Mouse (Mus musculus): ENCODE results near the gene Cox14.
A peak's percentile ranks its signal among the peaks of the same experiment; 100 is the strongest.
"Not testable (repeated sequence)": the region's sequence is repeated elsewhere in the genome, so short reads cannot be mapped to it uniquely, and the experiment has no call there.

Cox14 gene

DNA sequence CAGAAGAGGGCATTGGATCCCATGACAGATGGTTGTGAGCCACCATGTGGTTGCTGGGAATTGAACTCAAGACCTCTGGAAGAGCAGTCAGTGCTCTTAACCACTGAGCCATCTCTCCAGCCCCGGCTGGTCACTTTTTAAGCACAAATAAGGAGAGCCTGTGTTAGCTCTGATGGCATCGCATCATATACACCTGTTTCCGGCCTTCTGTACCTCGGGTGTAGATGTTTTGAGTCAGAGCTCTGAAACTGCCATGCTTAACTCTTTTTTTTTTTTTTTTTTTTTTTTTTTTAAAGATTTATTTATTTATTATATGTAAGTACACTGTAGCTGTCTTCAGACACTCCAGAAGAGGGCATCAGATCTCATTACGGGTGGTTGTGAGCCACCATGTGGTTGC lies 1.6 kb downstream of the Cox14 start:
- not testable (repeated sequence) for DNase-seq

DNA sequence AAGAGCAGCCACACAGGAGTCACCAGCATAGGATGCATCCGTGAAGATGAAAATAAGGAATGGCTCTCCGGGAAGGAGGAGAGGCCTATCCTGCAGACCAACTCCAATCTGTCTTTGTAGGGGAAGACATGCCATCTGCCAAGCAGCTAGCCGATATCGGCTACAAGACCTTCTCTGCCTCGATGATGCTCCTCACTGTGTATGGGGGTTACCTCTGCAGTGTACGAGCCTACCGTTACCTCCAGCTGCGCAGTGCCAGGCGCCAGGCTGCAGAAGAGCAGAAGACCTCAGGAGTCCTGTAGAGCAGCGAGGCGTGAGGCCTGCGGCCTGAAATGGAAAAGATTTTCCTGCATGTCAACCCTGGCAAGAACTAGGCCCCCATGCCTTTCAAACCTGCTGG lies 2.1 kb downstream of the Cox14 start:
- DNase-seq = no peak

DNA sequence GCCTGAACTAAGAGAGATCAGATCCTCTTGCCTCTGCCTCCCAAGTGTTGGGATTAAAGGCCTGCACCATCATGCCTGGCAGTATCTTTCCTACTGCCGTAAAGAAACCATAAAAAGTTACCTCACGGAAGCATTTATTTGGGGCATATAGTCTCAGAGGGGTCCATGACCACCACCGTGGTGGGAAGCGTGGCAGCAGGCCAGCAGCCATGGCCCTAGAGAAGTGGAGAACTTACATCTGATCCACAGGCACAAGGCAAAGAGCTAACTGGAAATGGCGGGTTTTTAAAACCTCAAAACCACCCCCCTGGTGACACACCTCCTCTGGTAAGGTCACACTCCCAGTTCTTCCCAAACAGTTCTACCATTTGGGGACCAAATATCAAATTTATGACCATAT lies 2.8 kb downstream of the Cox14 start:
- no peak for DNase-seq

DNA sequence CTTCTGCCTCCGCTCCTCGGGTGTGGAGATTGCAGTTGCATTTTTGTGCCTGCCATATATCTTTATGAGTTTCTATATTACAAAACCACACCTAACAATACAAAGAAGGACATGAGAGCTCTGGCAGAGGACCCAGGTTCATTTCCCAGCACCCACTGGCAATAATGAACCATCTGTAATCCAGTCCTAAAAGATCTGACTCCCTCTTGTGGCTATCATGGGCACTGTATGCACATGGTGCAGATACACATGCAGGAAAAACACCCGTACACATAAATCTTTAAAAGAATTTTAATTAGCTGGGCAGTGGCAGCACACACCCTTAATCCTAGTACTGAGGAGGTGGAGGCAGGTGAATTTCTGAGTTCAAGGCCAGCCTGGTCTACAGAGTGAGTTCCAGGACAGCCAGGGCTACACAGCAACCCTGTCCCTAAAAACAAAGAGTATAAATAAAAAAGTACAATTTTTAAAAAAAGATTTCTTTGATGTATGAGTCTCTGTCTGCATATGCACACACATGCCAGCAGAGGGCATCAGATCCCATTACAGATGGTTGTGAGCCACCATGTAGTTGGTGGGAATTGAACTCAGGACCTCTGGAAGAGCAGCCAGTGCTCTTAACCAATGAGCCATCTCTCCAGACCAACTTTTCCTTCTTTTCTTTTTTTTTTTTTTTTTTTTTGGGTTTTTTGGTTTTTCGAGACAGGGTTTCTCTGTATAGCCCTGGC lies 3.8 kb downstream of the Cox14 start:
- DNase-seq = no peak

DNA sequence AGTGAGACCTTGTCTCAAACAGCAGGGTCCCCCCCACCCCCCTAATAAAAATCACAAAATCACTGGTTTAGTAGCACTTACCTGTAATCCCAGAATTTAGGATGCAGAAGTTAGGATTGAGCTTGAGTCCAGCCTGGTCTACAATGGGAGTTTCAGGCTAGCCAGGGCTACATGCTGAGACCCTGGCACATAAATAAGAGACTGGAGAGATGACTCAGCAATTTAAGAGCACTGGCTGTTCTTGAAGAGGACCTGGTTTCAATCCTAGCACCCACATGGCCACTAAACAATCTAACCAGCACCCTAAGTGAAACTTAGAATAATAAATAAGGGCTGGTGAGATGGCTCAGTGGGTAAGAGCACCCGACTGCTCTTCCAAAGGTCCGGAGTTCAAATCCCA lies 5.7 kb downstream of the Cox14 start:
- DNase-seq = no peak

DNA sequence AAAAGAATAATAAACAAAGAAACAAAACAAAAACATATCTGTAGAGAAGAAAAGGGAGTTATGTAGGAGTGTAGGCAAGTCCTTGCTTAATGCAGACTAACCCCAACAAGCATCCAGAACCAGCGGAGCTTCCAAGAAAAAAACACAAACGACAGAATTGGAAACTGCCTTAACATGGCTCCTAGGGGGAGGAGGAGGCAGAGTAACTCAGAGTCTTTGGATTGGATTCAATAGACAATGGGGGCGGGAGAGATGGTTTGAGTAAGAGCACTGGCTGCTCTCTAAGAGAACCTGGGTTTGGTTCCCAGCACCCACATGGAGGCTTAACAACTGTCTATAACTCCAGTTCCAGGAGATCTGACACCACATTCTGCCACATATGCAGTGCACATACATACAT lies 6.3 kb downstream of the Cox14 start:
- no peak for DNase-seq

DNA sequence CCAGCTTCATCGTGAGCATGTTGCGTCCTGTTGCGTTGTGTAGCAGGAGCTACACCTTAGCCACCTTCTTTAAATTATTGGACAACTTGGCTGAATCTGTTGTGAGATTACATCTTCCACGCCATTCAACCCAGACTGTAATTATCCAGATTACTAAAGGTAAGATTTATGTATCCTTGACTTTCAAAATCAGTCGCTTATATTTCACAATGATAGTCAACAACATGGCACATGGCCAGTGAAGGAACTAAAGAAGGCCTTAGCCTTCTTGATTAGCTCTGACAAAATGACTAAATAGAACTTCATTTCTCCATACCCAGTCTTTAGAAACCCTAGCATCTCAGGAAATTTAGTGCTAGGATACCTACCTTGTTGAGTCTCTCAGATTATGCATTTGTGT lies 7.8 kb downstream of the Cox14 start:
- DNase-seq = no peak

DNA sequence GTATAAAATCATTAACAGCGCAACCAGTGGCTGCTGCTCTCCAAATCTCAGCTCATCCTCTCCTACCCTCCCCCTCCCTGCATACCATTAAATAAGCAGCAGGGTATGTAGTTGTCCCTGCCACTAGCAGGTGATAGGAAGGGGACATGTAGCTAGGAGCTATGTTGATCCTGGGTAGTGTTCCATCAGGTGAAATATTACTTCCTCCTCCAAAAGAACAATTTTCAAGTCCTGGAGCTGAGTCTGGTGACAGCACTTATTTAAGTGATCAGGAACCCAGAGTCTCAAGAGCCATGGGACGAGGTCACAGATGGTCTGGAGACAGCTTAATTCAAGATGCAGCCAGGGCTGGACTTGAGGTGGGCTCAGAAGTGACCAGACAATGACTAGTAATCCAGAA lies 10.2 kb downstream of the Cox14 start:
- DNase-seq = peak; percentile 100

DNA sequence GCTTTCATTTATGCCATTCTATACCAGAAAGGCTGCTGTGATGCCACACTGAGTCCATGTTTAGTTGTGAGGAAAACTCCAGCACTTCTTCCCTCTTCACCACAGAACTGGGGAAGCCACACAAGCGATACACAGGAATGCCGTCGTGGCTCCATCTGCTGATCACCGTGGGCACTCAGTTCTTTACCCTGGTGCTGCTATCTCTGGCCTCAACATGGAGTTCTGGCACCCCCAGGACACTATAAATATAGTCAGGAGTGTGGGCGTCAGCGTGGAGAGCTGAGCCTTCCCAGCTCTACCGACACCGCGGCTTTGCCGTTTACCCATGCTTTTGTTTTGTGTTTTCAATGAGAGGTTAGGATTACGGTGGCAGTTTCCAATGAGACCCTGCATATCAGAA lies 11.3 kb downstream of the Cox14 start:
- no peak for DNase-seq

DNA sequence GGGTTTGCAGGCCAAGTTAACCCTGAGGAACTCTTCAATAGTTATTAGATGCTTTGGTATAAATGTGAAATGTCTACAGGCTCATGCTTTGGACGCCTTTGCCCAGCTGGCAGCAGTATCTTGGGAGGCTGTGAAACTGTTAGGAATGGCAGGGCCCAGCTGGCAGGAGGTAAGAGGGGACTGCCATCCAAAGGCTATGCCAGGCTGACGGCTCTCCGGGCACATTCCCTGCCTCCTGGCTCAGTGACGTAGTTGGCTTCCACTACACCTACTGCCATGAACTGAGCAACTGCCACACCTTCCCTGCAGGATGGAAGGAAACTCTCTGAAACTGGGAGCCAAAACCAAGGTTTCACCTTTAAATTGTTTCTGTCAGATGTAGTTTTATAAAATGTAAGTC lies 14.8 kb downstream of the Cox14 start:
- DNase-seq = no peak

DNA sequence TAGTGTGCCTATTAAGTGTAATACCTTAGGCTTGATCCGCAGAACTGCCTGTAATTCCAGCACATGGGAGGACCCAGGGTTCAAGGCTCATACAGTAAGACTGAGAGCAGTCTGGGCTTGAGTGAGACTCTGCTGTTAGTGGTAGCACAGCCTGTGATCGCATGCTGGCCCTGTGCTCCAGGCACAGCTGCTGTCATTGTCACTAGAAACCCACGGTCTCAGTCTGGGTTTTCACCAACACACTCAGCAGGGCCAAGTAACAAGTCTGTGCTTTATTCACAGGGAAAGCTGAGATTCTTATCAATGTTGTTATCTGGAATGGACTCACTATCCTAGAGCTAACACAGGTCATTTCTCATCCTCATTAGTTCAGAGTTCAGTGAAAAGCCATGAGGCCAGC lies 28.8 kb downstream of the Cox14 start:
- DNase-seq = no peak

DNA sequence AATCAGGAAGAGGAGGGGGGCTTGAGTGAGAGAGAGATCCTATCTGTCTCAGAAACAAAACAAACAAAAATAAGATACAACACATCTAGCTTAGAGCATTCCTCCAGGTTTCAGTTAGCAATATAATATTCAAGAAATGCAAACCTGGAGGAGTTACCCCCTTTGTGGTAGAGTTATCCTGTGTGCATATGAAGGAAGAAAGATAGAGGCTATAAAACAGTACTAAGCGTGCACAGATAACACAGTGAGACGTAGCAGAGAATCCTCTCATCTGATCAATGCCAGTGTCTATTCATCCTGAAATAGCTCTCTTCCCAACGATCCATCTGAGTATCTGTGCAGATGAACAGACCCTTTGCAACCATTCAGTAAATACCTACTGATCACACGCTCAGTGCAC lies 42.0 kb downstream of the Cox14 start:
- DNase-seq = no peak

DNA sequence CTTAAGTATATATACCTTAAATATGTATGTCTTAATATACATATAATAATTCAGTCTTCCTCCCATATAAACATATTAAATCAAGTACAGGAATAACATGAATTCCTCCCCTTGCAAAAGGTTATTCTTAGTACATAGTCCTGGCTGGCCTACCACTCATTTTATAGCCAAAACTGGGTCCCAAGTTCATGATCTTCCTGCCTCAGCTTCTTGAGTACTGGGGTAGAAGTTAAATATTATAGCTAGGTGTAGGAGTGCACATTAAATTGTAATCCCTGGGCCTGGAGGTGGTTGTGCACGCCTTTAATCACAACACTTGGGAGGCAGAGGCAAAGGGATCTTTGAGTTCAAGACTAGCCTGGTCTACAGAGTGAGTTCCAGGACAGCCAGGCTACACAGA lies 43.3 kb downstream of the Cox14 start:
- DNase-seq = peak in 1 of 2 experiments; percentile 38

DNA sequence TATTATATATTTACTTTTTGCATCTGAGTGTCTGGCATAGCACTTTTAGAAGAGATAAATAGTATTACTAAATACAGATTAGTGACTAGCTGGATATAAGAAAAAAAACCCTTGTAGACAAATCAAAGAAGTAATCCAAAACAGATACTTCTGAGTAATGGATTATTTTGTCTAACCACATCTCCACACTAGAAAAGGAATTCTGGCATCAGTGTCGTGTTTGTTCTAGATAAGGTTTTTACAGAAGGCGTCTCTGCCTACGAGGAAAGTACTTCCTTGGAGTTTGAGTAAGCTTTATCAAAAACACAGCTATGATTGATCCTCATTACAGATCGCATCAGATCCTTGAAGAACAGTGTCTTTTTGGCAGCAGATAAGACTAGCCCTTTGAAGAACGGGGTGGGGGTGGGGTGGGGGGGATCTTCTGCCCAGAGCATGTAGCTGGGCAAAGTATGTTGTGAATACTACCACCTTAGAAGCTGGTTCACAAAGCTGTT lies 45.6 kb downstream of the Cox14 start:
- no peak for DNase-seq

DNA sequence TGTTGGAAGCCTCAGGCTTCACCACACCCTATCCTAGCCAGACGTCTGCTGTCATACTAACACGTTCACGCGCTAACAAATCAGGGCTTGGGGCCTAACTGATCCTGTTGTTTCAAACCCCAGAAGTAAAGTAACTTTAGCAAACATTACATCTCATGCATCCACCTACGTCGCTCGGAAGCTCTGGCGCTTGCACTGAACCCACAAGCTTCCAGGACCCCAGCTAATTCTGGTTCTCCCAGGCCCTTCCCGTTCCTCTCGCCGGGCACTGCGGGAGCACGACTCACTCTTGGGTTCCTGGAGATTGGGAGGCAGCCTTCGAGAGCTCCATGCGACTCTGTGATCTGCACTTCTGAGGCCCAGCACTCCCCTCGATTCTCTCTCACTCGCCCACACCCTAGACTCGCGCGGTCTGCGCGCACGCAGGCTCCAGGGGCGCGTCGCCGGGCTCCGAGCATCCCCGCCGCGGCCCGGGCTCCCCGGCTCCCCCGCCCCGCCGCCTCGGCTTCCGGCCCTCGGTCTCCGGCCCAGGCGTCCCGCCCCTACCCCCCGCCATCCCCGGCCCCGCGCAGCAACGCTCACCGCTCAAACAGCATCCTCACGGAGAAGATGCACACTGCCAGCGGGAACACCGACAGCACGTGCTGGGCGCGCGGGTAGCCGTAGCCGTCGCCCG lies 46.3 kb downstream of the Cox14 start:
- peak in 1 of 2 experiments; percentile 19 for DNase-seq

DNA sequence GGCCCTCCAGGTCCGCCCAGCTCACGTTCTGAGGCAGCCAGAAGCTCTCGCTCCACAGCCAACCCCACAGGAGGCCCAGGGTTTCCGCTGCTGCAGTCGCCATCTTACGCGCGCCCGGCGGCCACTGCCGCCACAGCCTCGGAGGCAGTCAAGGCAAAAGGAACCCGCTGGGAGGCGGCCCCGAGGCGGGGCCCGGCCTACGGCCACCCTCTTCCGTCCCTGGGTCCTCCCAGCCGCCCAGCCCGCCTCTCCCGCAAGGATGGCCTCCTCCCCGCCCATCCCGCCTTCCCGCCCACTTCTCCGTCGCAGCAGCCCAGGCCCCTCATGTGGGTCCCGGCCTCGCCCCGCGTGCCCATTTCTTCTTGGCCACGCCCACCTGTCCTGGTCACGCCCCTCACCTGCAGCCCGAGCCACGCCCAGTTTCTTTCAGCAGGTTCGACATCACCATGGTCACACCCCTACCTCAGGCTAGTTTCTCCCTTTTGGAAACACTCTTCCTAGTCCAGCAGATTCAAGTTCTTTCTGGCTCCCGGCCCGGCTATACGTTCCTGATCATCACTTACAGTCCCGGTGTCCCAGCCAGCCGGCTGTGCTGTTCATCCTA lies 47.0 kb downstream of the Cox14 start:
- peak; percentile 91 for DNase-seq

DNA sequence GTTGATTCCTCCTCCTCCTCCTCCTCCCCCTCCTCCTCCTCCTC lies 47.3 kb downstream of the Cox14 start, which contains the start of gene Cers5:
Gene Cers5 (minus strand): TSS at position 5 of the 44 bp plus-strand sequence.
- not testable (repeated sequence) for DNase-seq

DNA sequence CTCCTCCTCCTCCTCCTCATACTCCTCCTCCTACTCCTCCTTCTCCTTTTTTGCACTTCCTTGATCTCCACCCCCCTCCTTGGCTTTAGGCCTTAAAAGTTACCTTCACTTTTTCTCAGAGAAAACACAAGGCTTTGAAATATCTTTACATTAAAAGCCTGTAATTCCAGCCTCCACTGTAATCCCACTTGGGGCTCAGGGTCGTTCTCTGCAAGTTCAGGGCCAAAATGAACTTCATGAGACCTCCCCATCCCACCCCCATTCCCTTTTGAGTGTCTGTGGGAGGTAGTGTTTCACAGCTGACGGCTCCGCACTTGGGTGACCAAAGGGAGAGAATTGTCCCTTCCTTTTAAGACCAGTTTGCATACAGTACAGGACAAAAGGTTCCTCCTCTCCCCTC lies 47.5 kb downstream of the Cox14 start:
- DNase-seq = no peak

Data from kidney, adult 8-10 months (tissue).